Mouse (Mus musculus) bone marrow macrophage, adult 2 months (primary cell): ENCODE results near the gene Ppih.

ENCODE experiments used
- CTCF ChIP-seq: IDR thresholded peaks from 2 replicates; pipeline ENCODE4 v1.5.1; 2012; ENCODE audit warnings: low read depth, mild to moderate bottlenecking, low read length, moderate library complexity
- POLR2A ChIP-seq: IDR thresholded peaks from 2 replicates; pipeline ENCODE4 v1.6.1; 2012; ENCODE audit warnings: mild to moderate bottlenecking, low read depth, low read length, borderline replicate concordance

- TF ChIP-seq POLR2A (no peak), CTCF (no peak)
Observed at GRCm38 (mm10) chr4:119295134-119295453, 25.3 kb downstream of the Ppih start.
